Mouse (Mus musculus) right cerebral cortex, postnatal 4 days (tissue): ENCODE data around the gene Scd4.
"Not testable (repeated sequence)": the region's sequence is repeated elsewhere in the genome, so short reads cannot be mapped to it uniquely, and the experiment has no call there.

Experiments
- DNase-seq: peaks from one replicate; pipeline ENCODE4 v3.0.0-alpha.2; 2022

Gene Scd4

DNA sequence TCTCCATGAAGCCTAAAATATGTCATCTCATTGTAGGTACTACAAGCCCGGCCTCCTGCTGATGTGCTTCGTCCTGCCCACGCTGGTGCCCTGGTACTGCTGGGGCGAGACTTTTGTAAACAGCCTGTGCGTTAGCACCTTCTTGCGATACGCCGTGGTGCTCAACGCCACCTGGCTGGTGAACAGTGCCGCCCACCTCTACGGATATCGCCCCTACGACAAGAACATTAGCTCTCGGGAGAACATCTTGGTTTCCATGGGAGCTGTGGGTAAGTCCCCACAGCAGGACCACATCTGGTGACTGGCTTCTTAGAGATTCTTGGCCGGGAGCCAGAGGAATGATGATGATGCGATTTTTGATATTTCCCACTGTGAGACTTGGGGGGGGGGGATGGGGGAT lies 31.7 kb upstream of the Scd4 start:
- DNase-seq = no peak

DNA sequence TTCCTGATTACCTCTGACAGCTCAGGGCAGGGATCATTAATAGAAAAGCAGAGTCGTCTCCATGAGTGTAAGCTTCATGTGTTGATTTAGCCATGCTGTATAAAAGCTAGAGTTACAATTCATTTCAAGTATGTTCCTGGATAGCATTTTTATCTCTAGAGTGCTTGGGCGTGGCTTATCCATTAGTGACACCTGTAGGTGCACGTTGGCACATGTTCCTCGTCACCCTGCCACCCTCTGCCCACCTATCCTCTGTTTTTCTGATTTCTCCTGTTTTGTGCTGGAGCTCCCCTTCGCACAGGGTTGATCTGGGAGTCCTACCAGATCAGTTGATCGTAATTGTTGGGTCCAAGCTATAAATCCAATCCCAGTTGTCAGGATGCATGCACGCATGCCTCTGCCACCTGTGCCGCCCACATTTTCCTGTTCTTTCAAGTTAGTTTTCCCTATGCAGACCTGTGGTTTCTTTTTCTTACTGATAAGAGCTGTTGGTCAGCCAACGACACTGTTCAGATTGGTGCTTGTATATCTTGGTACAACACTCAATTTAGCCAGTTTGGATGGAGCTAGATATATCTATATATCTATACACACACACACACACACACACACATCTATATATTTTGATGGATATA lies 31.1 kb upstream of the Scd4 start:
- no peak for DNase-seq

DNA sequence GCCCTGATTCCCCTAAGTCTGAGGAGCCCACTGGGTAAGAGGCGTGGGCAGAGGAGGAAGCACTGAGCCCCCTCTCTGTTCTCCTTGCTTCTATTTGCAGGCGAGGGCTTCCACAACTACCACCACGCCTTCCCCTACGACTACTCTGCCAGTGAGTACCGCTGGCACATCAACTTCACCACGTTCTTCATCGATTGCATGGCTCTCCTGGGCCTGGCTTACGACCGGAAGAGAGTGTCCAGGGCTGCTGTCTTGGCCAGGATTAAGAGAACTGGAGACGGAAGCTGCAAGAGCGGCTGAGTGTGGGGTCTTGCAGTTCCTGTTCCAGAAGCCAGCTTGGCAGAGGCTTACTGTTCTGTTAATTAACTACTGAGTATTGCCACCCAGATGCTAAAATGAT lies 30.0 kb upstream of the Scd4 start:
- no peak for DNase-seq

DNA sequence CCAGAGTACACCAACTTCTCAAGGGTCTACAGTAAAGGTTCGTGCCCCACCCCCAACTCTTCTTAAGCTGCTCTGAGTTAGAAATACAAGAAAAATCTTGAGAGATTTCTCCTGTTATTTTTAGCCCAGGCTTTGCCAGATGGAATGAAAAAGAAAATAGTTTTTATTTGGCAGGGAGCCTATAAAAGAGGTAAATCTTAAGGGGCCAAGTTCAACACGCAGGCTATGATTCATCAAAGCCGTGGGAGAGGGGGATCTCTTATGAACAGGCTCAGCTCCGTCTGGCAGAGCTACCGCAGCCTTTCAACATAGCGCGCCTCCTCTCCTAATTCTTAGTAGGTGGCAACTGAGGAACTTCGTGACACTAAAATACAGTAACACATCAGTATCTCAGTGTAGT lies 29.4 kb upstream of the Scd4 start:
- DNase-seq = no peak

DNA sequence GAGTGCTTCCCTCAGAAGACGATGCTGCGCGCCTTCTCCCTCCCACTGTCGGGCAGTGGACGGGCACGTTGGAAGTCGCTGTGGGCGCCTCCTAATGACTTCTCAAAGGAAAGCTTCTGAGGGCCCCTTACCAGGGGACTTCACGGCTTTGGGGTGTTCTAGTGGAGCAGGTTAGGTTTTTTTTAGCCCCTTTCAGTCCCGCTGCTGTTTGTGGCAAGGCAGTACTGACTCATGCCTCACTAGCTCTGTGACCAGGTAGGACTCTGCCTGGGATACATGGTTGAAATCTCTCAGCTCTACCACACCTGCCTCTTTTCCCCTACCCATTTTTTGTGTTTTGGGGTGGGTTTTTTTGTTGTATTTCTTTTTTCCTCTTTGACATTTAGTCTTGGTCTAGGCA lies 28.5 kb upstream of the Scd4 start:
- DNase-seq = no peak

DNA sequence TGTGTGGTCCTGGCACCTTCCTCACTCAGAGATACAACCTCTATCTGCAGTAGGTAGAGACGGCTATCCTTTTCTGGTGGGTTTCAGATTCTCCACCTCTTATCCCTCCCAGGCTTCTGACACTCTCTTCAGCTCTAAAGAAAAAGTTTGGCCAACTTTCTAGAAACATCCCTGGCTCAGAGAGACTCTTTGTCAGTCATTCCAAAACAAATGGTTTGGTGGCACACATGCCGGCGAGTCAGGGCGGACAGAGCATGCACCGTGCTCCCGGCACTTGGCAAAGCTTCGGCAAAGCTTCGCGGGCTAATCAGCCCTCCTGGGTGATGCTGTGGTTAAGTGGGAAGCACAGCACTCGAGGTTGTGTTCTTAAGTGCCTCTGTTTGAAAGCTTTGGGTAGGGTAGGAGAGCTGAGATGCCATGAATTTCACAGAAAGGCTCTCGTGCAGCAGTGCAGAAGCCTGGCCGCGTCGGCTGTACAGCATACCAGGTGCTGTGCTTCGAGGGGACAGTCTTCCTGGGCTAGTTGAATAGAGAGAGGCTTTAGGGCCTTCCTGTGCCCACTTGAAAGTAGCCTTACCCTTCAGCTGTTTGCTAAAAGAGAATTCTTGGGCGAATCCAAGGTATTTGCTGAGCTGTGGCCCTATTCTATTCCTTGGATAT lies 27.9 kb upstream of the Scd4 start:
- DNase-seq = no peak

DNA sequence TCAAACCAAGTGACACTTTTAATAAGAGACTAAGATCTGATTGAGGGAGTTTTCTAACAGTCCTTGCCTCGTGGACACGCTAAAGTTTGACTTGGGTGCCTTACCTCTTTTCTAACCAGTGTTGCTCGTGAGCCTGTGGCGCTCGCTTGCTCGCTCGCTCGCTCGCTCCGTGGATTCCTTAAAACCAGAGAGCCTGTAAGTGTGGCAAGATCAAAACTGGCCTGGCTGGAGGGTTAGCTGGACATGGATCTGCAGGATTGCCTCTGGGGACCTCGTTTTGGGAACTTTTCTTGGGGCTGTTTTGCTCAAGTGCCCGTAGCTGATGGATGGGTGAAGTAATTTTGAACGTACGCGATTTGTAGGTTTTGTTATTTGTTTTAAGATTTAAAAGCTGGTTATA lies 27.2 kb upstream of the Scd4 start:
- no peak for DNase-seq

DNA sequence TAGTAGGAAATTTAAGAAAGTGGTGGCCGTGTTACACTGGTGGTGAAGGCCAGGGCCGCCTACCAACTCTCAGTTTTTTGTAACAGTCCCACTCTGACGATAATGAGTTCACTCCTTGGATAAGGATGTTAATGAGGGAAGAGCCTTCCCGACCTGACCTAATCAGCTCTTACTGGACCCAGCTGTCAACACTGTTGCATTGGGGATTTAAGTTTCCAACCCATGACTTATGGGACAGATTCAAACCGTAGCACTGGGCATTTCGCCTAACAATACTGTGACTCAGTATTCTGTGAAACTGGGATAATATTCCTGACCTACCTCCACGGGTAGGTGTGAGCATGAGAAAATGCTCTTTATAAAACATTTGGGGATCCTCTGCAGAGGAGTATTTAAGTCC lies 26.7 kb upstream of the Scd4 start:
- no peak for DNase-seq

DNA sequence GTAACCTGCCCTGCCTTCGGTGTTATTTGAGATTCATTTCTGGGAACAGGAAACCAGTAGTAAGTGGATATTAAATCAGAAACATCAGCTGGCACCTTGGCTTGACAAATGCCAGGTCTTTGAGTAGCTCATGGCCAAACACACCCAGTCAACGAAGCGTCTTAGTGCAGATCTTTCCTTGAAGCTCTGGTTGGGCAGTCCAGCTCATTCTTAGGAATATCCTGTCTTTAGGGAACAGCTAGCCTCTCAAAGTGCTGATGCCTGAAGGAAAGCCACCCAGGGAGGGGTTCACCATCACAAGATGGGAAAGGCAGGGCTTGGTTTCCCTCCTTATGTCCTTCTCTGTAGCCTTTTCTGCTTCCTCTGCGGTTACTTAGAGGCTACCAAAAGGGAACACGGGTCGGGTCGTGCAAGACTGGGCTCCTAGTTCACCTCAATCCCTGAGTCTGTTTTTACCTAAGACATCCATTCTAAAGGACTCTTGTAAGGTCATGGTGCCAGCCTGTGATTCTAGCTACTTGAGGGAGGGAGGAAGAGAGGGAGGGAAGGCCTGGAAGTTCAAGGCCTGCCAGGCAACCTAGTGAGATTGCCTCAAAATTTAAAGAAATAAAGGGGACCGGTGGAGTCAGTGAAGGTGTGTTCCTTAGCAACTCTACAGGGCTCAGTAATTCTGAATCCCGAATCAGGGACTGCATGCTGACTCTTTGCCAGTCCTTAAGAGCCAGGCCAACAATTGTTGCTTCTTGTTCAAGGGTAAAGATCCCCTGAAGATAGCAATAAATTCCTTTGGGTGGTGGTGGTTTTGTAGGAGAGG lies 25.6 kb upstream of the Scd4 start:
- no peak for DNase-seq

DNA sequence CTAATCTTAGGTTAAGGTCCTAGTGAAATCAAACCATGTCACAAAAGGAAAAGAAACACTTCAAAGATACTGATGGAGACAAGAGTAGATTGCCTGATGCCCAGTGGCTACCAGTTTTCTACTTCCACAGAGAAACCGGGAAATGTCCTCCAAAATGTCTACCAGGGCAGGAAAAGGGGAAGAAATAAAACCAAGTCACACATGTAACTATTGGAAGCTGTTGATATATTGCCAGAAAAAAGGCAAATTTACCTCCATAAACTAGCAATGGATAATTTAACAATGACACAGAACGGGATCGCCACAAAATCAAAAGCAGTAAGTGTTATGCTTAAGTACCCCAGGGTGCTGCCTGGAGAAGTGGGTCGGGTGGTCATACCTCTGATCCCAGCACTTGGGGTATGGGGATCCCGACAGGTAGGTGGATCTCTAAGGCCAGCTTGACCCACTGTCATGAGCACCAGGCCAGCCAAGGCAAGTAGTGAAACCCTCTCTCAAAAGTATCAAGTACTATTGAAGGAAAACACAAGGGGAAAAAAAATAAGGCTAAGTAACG lies 24.9 kb upstream of the Scd4 start:
- DNase-seq = no peak

DNA sequence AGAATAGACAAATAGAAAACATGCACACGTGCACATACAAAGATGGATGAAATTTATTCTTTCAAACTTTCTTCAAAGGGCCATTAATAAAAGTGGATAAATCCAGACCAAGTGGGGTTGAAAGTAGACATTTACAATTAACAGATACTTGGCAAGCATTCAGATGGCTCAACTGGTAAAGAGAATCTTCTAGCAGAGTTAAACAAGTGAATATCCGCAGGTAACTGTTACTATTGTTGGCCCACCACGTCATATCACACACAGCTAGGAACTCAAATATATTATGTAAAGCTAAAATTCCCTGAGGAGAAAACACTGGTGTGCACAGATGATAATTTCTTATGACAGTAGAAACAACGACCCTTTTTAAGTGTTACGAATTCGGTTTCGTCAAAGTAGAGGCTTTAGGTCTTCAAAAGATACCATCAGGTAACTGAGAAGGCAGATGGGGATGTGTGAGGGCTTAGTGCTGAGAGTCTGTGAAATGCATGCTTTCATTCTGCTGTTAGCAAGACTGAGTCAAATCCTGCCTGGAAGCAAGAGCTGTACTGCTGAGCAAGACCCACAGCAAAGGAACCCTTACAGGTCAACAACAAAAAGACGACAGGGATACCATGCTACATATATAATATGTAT lies 24.2 kb upstream of the Scd4 start:
- no peak for DNase-seq

DNA sequence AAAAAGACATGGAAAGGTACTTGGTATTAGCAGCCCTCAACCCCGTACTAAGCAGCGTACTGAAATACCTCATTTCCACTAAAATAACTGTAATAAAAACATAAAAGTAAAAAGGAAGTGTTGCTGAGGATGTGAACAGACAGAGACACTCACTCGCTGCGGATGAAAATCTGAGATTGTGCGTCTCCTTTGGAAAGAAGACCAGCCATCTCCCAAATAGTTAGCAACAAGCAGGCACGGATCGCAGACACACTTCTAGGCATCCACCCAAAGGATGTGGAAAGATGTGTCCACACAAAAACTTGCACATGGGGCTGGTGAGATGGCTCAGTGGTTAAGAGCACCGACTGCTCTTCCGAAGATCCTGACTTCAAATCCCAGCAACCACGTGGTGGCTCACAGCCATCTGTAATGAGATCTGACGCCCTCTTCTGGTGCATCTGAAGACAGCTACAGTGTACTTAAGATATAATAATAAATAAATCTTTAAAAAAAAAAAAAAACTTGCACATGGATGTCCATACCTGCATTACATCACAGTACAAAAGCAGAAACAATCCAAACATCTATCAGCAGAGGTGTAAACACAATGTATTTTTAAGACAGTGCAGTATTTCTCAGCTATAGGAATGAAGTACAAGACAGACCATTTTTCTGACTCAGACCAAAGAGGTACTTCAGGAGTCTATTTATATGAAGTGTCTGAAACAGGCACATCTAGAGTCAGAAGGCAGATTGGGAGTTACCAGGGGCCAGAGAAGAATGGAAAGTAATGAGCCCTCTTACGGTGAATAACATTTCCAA lies 23.3 kb upstream of the Scd4 start:
- DNase-seq = no peak

DNA sequence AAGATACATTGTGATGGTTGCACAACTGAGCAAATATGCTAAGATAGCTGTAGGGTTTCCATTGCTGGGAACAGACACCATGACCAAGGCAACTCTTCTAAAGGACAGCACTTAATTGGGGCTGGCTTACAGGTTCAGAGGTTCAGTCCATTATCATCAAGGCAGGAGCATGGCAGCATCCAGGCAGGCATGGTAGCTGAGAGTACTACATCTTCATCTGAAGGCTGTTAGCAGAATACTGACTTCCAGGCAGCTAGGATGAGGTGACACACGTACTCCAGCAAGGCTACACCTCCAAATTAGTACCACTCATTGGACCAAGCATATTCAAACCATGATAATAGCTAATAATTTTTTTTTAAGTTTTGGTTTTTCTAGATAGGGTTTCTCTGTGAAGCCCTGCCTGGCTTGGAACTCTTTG lies 22.7 kb upstream of the Scd4 start:
- DNase-seq = not testable (repeated sequence)

DNA sequence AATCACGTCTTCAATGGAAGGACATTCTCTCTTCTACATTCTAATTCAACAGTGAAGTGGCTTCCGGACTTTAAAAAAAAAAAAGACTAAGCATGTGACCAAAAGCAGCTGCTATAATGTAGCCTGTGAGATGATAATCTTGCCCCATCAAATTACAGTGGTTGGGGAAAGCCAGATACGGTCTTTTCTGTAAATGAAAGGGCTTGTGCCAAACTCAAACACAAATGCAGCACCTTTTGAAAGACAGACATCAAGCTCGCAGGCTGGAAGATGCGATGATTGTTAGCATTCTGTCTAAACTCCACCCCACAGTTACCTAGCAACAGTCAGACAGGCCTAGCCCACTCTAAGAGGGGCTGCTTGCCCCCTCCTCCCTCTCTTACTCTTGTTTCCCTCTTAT lies 22.1 kb upstream of the Scd4 start:
- no peak for DNase-seq

DNA sequence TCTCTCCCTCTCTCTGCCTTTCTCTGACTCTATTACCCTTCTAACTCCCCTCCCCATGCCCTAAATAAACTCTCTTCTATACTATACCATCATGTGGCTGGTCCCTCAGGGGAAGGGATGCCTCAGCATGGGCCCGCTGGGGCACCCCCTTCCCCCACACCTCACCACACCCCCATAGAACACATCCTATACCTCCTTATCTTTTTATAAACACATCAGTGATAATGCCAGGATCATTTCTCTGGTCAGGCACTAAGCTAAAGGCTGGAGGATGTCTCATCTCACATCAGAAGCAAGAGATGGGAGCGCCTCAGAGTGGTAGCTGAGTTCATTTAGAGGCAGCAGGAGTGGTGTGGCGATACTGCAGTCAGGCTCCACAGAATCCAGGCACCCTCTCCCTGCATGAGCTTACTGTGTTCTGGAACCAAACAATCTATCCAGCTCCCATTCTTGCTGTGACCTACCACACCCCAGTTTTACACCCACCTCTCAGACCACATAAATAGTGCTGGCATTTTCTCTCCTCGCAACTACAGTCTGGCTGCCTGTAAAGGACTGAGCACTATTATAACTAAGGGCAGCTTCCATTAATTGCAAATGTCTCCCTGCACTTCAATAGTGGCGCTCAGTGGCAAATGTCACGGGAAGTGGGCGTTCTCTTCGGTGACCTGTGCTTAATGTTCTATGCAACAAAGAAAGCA lies 21.4 kb upstream of the Scd4 start:
- no peak for DNase-seq

DNA sequence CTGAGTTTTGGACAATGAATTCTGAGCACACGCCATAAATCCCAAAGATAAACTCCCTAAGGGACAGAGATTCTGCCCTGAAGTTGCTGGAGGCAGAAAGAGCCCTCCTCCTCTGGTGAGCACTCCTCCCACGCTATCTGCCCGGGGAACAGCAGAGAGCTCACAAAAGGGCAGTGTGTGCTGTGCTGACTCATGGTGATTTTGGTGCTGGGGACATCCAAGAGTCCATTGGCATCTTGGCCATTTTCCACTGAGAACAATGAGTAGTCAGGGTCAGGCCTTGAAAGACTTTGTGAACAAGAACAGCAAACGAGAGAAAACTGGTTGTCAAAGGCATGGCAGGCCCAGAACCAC lies 20.9 kb upstream of the Scd4 start:
- DNase-seq = no peak

DNA sequence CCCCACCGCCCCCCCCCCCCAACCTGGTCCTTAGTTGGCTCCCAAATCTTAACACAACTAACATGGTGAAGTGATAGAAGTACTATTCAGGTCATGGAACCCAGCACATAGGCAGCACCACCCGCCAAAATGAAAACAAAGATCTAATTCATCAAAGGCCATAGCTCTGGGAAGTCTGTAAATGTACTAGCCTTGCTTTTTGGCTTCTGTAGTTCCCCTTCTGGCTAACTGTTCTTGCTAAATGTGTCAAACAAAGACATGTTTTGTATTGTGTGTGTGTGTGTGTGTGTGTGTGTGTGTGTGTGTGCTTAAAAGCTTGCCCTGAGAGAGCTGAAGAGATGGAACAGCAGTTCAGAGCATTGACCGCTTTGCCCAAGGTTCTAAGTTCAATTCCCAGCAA lies 19.8 kb upstream of the Scd4 start:
- no peak for DNase-seq

DNA sequence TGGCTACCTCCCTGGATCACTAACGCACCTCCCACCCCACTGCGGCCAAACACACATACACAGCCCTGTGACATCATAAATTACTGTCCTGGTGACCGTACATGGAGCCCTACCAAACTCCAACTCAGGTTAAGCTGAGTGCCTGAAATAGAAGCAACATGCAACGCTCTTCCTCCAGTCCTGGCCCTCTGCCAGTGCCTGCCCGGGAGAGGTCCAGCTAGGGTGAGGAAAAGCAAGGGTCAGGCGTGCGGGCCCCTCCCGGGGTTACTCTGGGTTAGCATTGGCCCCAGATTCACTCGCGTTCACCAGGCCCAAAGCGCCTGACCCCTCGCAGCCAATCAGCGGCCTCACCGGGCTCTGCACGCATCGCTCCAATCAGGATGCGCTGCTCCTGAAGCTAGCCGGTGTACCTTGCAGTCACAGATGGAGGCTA lies 18.5 kb upstream of the Scd4 start:
- DNase-seq = peak; percentile 71

DNA sequence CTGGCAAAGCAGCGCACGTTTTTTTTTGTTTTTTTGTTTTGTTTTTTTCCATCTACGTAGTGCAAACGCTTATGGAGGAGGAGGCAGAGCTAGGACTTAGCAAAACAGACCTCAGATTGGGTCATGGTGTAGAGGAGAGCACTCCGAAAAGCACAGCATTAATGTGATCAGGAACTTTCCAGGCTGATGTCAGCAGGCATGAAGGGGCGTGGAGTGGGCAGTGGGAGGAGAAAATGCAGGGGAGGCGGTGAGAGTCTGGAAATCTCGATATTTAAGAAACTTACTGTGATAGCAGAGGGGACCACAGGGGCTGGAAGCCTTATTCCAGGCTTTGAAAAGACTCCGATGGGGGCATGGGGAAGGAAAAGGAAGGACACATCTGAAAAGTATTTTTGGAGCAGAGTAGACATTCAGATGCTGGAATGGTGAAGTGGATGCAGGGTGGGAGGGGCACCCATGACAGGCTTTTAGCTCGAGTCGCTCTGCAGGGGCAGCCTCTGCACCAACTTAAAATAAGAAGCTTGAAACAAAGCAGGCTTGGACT lies 17.9 kb upstream of the Scd4 start:
- DNase-seq = no peak

DNA sequence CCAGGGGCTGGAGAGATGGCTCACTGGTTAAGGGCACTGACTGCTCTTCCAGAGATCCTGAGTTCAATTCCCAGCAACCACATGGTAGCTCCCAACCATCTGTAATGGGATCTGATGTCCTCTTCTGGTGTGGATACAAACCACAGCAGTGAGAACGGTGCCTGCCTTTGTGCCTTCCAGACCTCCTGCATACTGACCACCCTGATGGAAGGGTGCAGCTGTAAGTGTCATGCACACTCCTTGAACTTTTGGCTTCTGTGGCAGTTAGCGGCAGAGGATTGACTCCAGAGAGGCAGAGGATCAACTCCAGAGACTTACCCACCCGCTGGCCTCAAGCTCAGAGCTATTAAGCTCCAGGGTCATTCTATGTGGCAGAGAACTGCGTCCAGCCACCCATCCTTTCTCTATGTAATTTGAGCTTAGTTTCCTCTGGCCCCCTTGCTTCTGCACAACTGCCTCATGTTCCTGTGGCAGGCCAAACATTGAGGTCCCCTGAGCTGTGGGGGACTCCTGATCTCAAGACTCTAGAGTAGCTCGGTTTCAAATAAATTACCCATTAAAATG lies 16.1 kb upstream of the Scd4 start:
- no peak for DNase-seq

DNA sequence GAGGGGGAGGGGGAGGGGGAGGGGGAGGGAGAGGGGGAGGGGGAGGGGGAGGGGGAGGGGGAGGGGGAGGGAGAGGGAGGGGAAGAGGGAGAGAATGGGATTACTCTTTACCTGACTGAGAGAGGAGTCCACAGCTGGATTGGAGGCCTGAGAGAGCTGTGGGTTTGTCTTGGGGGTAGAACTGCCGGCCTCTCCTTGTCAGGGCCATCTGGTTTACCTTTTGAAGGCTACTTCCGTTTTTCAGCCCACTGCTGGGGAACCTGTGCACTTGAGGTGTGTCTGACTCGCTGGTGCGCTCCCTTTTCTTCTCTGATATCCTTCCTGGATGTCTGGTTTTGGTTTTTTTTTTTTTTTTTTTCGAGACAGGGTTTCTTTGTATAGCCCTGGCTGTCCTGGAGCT lies 15.5 kb upstream of the Scd4 start:
- no peak for DNase-seq
